Mouse (Mus musculus) common myeloid progenitor, adult 5-6 weeks (primary cell): ENCODE measurements around the gene Osbpl5. TPM values are rescaled to one million over a fixed set of nuclear protein-coding genes. Genes with fewer than 3 reads are reported as not detected.

Source experiments
- ATAC-seq: replicated peaks from 2 replicates; pipeline ENCODE4 v1.8.0; 2016; ENCODE audit warnings: low read depth, mild to moderate bottlenecking, moderate TSS enrichment, inconsistent platforms; ENCODE audit not compliant: poor library complexity, severe bottlenecking
- total RNA-seq: library from RNA; stranded (forward); fragments of 200-1000, 187-1606 nt; gene quantifications from 2 replicates; pipeline ENCODE4 v1.2.3, GENCODE M21; 2017

Gene Osbpl5
- total RNA-seq, 1 experiment from 2014 or later: 15.3 TPM

- ATAC-seq: peak; percentile 57
Observed at GRCm38 (mm10) chr7:143755357-143756124, 1.2 kb downstream of the Osbpl5 start.

GRCm38 (mm10) chr7:143753990-143754715 lies 2.6 kb downstream of the Osbpl5 start:
- ATAC-seq: peak; percentile 50

- no peak for ATAC-seq
Observed at GRCm38 (mm10) chr7:143752606-143753005, 4.2 kb downstream of the Osbpl5 start.

GRCm38 (mm10) chr7:143752056-143752455 lies 4.7 kb downstream of the Osbpl5 start:
- ATAC-seq: no peak

- ATAC-seq: no peak
Observed at GRCm38 (mm10) chr7:143751380-143751779, 5.4 kb downstream of the Osbpl5 start.

- no peak for ATAC-seq
Observed at GRCm38 (mm10) chr7:143749045-143749444, 7.7 kb downstream of the Osbpl5 start.

- peak; percentile 92 for ATAC-seq
Observed at GRCm38 (mm10) chr7:143748041-143748868, 8.5 kb downstream of the Osbpl5 start.

GRCm38 (mm10) chr7:143740653-143741052 lies 16.1 kb downstream of the Osbpl5 start:
- no peak for ATAC-seq

- ATAC-seq: peak; percentile 94
Observed at GRCm38 (mm10) chr7:143739511-143740461, 17.0 kb downstream of the Osbpl5 start.

GRCm38 (mm10) chr7:143738601-143739006 lies 18.2 kb downstream of the Osbpl5 start:
- no peak for ATAC-seq

GRCm38 (mm10) chr7:143738194-143738593 lies 18.6 kb downstream of the Osbpl5 start:
- no peak for ATAC-seq

- no peak for ATAC-seq
Observed at GRCm38 (mm10) chr7:143733746-143734145, 23.0 kb downstream of the Osbpl5 start.

GRCm38 (mm10) chr7:143729886-143730285 lies 26.9 kb downstream of the Osbpl5 start:
- ATAC-seq: no peak

GRCm38 (mm10) chr7:143726396-143726795 lies 30.4 kb downstream of the Osbpl5 start:
- no peak for ATAC-seq

- no peak for ATAC-seq
Observed at GRCm38 (mm10) chr7:143723841-143724240, 32.9 kb downstream of the Osbpl5 start.

- no peak for ATAC-seq
Observed at GRCm38 (mm10) chr7:143722646-143723045, 34.1 kb downstream of the Osbpl5 start.

- no peak for ATAC-seq
Observed at GRCm38 (mm10) chr7:143717811-143718210, 39.0 kb downstream of the Osbpl5 start.

- ATAC-seq: peak; percentile 45
Observed at GRCm38 (mm10) chr7:143713421-143713820, 43.4 kb downstream of the Osbpl5 start.

GRCm38 (mm10) chr7:143712771-143713348 lies 43.9 kb downstream of the Osbpl5 start:
- ATAC-seq: peak; percentile 72
